Mouse (Mus musculus) embryo, embryonic 10.5 days (tissue): ENCODE measurements around the gene Dusp13.

Experiments
- DNase-seq: peaks from one replicate; pipeline ENCODE4 v3.0.0-alpha.2; 2015; ENCODE audit warnings: low spot score

The Dusp13 gene

DNA sequence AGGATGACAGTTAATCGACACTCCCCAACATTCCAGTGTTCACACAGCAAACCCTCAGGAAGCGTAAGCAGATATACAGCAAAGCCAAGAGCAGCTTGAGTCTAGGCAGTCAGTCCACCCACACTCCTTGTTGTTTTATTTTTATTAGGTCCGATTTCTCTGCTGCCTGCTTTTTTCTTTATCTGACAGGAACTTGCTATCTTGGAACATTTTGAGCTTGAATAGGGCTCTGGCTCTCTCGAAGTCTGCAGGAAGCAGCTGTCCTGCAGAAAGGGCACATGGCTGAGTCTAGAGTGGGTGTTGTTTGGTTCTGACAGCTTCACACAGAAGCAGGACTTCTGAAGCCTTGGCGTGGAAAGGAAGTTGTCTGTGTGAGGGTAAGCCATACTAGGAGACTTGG, 47.7 kb downstream of the Dusp13 start:
- DNase-seq = no peak

DNA sequence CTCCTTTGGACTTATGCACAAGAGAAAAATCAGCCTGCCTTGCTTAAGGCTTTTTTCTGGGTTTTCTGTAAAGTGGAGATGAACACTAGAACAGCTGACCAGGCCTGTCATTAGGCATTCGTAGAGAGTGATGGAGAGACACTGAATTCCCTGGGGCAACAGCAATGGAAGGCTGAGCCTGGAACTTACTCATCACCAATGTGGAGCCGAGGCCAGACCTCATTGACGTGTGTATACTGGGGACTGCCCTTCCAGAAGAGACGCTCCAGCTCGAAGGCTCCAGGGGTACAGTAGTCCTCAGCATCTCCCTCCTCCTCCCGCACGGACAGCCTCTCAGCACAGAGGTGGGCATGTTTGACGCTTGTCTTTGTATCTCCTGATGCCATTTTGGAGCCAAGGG, 48.3 kb downstream of the Dusp13 start:
- DNase-seq = no peak

GRCm38 (mm10) chr14:21696186-21696830, 54.7 kb downstream of the Dusp13 start:
- DNase-seq = no peak

GRCm38 (mm10) chr14:21695020-21695419, 56.0 kb downstream of the Dusp13 start:
- DNase-seq = no peak

DNA sequence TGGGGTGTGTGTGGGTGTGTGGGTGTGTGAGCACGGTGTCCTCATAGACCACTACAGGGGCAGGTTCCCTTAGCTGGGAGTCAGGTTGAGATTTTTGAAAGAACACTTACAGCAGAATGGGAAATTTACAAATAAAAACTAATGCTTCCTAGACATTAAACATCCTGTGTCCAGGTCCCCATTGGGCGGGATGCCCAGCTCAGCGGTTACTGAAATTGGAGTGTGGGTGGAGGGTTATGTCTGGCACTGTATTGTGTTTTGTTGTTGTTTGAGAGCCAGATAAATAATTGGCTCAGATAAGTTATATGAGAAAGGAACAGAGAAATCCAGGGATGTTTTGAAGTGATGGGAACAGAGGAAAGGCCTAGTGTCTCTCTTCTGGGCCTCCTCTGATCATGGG, 59.9 kb downstream of the Dusp13 start:
- DNase-seq = no peak

DNA sequence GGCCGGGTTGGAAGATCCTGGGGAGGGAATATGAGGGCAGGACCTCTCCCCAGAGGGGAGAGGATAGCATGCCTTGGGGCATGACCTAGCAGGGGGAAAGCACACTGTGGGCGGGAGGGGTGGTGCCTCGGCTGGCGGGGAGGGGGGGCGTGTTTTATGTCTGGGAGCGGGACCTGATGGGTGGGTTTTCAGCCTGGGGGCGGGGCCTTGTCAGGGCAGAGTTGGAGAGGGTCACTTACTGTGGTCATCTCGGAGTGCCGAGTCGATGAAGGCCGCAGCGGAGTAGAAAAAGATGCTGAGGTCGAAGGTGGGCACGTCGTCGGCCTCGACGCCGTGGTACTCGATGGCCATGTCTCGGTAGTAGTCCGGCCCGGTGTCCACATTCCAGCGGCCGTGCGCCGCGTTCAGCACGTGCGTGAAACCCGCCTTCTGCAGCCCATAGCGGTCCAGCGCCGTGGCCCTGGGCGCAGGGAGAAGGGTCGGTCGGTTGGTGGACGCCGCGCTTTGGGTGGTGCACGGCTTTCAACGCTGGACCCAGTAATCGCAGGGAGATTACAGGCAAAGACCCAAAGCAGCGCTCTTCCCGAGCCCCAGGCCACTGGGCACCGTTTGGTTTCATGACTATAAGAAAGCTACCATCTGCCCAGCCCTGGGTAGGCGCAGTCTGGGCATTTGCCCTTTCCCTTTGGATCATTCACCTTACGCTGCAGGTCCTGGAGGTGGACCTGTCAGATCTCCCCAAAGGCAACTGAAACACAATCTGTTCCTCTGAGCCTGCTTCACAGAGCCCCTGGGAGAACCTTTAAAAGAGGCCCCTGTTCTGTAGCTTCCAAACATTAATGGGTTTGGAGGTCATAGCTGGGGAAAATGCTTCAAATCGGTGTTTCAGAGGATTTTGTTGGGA, 64.4 kb downstream of the Dusp13 start:
- DNase-seq = peak; percentile 82

DNA sequence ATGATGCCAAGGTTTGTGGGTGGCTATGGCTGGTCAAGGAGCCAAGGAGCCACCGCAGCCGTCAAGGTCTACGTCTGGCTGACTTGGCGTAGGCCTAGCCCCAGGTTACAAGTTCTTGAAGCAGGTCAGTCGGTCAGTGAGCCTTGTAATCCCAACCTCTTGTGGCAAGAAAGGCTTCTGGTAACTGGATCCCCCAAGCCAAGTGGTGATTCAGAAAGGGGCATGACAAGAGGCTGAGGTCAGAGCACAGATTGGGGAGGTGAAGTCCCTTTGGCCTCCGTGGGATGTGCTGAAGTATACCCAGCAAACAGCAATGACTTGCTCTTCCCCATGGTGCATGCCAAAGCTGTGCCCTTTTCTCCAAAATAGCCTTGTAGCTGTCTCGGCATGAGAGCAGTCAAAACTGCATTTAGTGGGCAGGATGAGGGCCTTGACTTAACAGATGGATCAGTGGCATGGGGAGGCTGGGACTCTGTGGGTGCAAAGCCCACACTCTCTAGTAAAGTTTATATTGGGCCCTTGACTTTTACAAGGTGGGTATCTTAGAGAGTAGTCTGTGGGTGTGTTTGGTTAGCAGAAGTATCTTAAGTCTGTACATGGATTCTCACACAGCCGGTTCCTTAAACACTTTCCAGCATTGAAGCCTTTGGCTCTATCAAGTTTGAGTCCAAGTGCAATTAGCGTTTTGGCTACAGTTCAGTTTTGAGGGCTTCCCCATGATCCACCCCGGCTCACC, 65.4 kb downstream of the Dusp13 start:
- DNase-seq = no peak

GRCm38 (mm10) chr14:21683834-21684233, 67.1 kb downstream of the Dusp13 start:
- no peak for DNase-seq
